Mouse (Mus musculus): ENCODE measurements at regions not wholly inside any gene's neighbourhood (a gene's known extent, or its start where the extent isn't known, plus 50 kb on each side); places are given as distances from the start of the nearest gene placed in this dataset.

GRCm38 (mm10) chr3:115532141-115532735, 182.6 kb downstream of the S1pr1 start:
- TF ChIP-seq POLR2A (IDR thresholded peaks at IDR 0.05; ENCODE audit: borderline replicate concordance, low read depth, low read length) (no peak), CTCF (IDR thresholded peaks at IDR 0.05; ENCODE audit: low read depth, low read length) (no peak)
